Mouse (Mus musculus): Measurements from ENCODE around the gene Dennd4c. TPM values are rescaled to one million over a fixed set of nuclear protein-coding genes. Genes with fewer than 3 reads are reported as not detected.
A peak's percentile ranks its signal among the peaks of the same experiment; 100 is the strongest.
"Not testable (repeated sequence)": the region's sequence is repeated elsewhere in the genome, so short reads cannot be mapped to it uniquely, and the experiment has no call there.

Dennd4c gene
- polyA plus RNA-seq, 1 experiment from 2014 or later, result 7.0 TPM

- not testable (repeated sequence) for H3K4me1 ChIP-seq (ENCODE audit: control insufficient read depth, insufficient read depth, low read length); DNase-seq (ENCODE audit: low spot score); H3K4me2 ChIP-seq (ENCODE audit: low read depth, severe bottlenecking); H3K9ac ChIP-seq (ENCODE audit: low read length); H3K9me3 ChIP-seq (ENCODE audit: control insufficient read depth, low read length); H3K27ac ChIP-seq (replicated peaks; ENCODE audit: low read depth, low read length); H3K36me3 ChIP-seq (ENCODE audit: control insufficient read depth, insufficient read depth, low read length); H3K4me3 ChIP-seq (ENCODE audit: low read depth, low read length); ATAC-seq (ENCODE audit: insufficient number of reproducible peaks, low FRiP score, low TSS enrichment, low read depth); H3K27me3 ChIP-seq (ENCODE audit: control insufficient read depth, insufficient read depth, low read length)
- WGBS, result 98% methylated on average over 2 of the region's 2 CpGs
These were observed 92.8 kb downstream of the Dennd4c start for GRCm38 (mm10) chr4:86841141-86841540.

GRCm38 (mm10) chr4:86845384-86845783 is 97.0 kb downstream of the Dennd4c start:
- Histone ChIP-seq H3K4me1 (ENCODE audit: control insufficient read depth, insufficient read depth, low read length) (no peaks in the 10 kb centered on the region), H3K27me3 (ENCODE audit: control insufficient read depth, insufficient read depth, low read length) (no peaks in the 10 kb centered on the region), H3K9ac (ENCODE audit: low read length) (no peak overlapping the region), H3K36me3 (ENCODE audit: control insufficient read depth, insufficient read depth, low read length) (peaks cover 9% of the 10 kb centered on the region; the same call in 1 of the 2 replicates), H3K9me3 (ENCODE audit: control insufficient read depth, low read length) (no peaks in the 10 kb centered on the region), H3K4me2 (ENCODE audit: low read depth, severe bottlenecking) (no peak overlapping the region), H3K27ac (replicated peaks; ENCODE audit: low read depth, low read length) (no peak overlapping the region), H3K4me3 (ENCODE audit: low read depth, low read length) (no peak overlapping the region)
- no peak for DNase-seq (ENCODE audit: low spot score)
- ATAC-seq (ENCODE audit: insufficient number of reproducible peaks, low FRiP score, low TSS enrichment, low read depth), result no peak
- WGBS, result 96% methylated on average over 3 of the region's 3 CpGs

GRCm38 (mm10) chr4:86847246-86847645 is 98.9 kb downstream of the Dennd4c start:
- H3K27me3 ChIP-seq (ENCODE audit: control insufficient read depth, insufficient read depth, low read length), result no peaks in the 10 kb centered on the region

GRCm38 (mm10) chr4:86851331-86851730 is 103.0 kb downstream of the Dennd4c start:
- no peaks in the 10 kb centered on the region for H3K4me1 ChIP-seq (ENCODE audit: control insufficient read depth, insufficient read depth, low read length)
- no peak overlapping the region for H3K4me3 ChIP-seq (ENCODE audit: low read depth, low read length)
- no peaks in the 10 kb centered on the region for H3K27me3 ChIP-seq (ENCODE audit: control insufficient read depth, insufficient read depth, low read length)
- WGBS, result 86% methylated on average over 2 of the region's 2 CpGs
- H3K9ac ChIP-seq (ENCODE audit: low read length), result no peak overlapping the region
- ATAC-seq (ENCODE audit: insufficient number of reproducible peaks, low FRiP score, low TSS enrichment, low read depth) (no peak), DNase-seq (ENCODE audit: low spot score) (no peak)
- peaks cover 26% of the 10 kb centered on the region for H3K36me3 ChIP-seq (ENCODE audit: control insufficient read depth, insufficient read depth, low read length)
- no peak overlapping the region for H3K27ac ChIP-seq (replicated peaks; ENCODE audit: low read depth, low read length)
- H3K9me3 ChIP-seq (ENCODE audit: control insufficient read depth, low read length), result no peaks in the 10 kb centered on the region
- H3K4me2 ChIP-seq (ENCODE audit: low read depth, severe bottlenecking), result no peak overlapping the region

More at GRCm38 (mm10) chr4:86847246-86847645, 98.9 kb downstream of the Dennd4c start:
- no peak overlapping the region for H3K27ac ChIP-seq (replicated peaks; ENCODE audit: low read depth, low read length)
- 92% methylated on average over 2 of the region's 2 CpGs for WGBS
- ATAC-seq (ENCODE audit: insufficient number of reproducible peaks, low FRiP score, low TSS enrichment, low read depth), result no peak
- no peaks in the 10 kb centered on the region for H3K9me3 ChIP-seq (ENCODE audit: control insufficient read depth, low read length)
- H3K4me1 ChIP-seq (ENCODE audit: control insufficient read depth, insufficient read depth, low read length), result no peaks in the 10 kb centered on the region
- no peak overlapping the region for H3K4me2 ChIP-seq (ENCODE audit: low read depth, severe bottlenecking)
- DNase-seq (ENCODE audit: low spot score), result no peak
- peaks cover 9% of the 10 kb centered on the region; the same call in 1 of the 2 replicates for H3K36me3 ChIP-seq (ENCODE audit: control insufficient read depth, insufficient read depth, low read length)
- no peak overlapping the region for H3K4me3 ChIP-seq (ENCODE audit: low read depth, low read length)
- H3K9ac ChIP-seq (ENCODE audit: low read length), result no peak overlapping the region

- Histone ChIP-seq H3K4me2 (ENCODE audit: low read depth, severe bottlenecking) (no peak overlapping the region), H3K4me1 (ENCODE audit: control insufficient read depth, insufficient read depth, low read length) (no peaks in the 10 kb centered on the region), H3K27ac (replicated peaks; ENCODE audit: low read depth, low read length) (no peak overlapping the region), H3K27me3 (ENCODE audit: control insufficient read depth, insufficient read depth, low read length) (no peaks in the 10 kb centered on the region), H3K36me3 (ENCODE audit: control insufficient read depth, insufficient read depth, low read length) (peaks cover 24% of the 10 kb centered on the region), H3K4me3 (ENCODE audit: low read depth, low read length) (no peak overlapping the region), H3K9ac (ENCODE audit: low read length) (no peak overlapping the region), H3K9me3 (ENCODE audit: control insufficient read depth, low read length) (no peaks in the 10 kb centered on the region)
- 66% methylated on average over 3 of the region's 3 CpGs for WGBS
- DNase-seq (ENCODE audit: low spot score) (no peak), ATAC-seq (ENCODE audit: insufficient number of reproducible peaks, low FRiP score, low TSS enrichment, low read depth) (no peak)
These were observed 103.7 kb downstream of the Dennd4c start for GRCm38 (mm10) chr4:86852018-86852417.

GRCm38 (mm10) chr4:86852813-86853590 is 104.6 kb downstream of the Dennd4c start:
- 88% methylated on average over 4 of the region's 4 CpGs for WGBS
- Histone ChIP-seq H3K4me2 (ENCODE audit: low read depth, severe bottlenecking) (no peak overlapping the region), H3K4me3 (ENCODE audit: low read depth, low read length) (no peak overlapping the region), H3K27me3 (ENCODE audit: control insufficient read depth, insufficient read depth, low read length) (no peaks in the 10 kb centered on the region), H3K9ac (ENCODE audit: low read length) (no peak overlapping the region), H3K36me3 (ENCODE audit: control insufficient read depth, insufficient read depth, low read length) (peaks cover 22% of the 10 kb centered on the region), H3K9me3 (ENCODE audit: control insufficient read depth, low read length) (no peaks in the 10 kb centered on the region), H3K27ac (replicated peaks; ENCODE audit: low read depth, low read length) (no peak overlapping the region), H3K4me1 (ENCODE audit: control insufficient read depth, insufficient read depth, low read length) (no peaks in the 10 kb centered on the region)
- ATAC-seq (ENCODE audit: insufficient number of reproducible peaks, low FRiP score, low TSS enrichment, low read depth) (no peak), DNase-seq (ENCODE audit: low spot score) (no peak)

- Histone ChIP-seq H3K27ac (replicated peaks; ENCODE audit: low read depth, low read length) (peak overlapping the region; percentile 95), H3K9ac (ENCODE audit: low read length) (peak overlapping the region; percentile 100), H3K36me3 (ENCODE audit: control insufficient read depth, insufficient read depth, low read length) (peaks cover 22% of the 10 kb centered on the region), H3K4me2 (ENCODE audit: low read depth, severe bottlenecking) (peak overlapping the region; percentile 64), H3K9me3 (ENCODE audit: control insufficient read depth, low read length) (no peaks in the 10 kb centered on the region), H3K4me3 (ENCODE audit: low read depth, low read length) (peak overlapping the region; percentile 99), H3K27me3 (ENCODE audit: control insufficient read depth, insufficient read depth, low read length) (no peaks in the 10 kb centered on the region), H3K4me1 (ENCODE audit: control insufficient read depth, insufficient read depth, low read length) (no peaks in the 10 kb centered on the region)
- ATAC-seq (ENCODE audit: insufficient number of reproducible peaks, low FRiP score, low TSS enrichment, low read depth) (no peak), DNase-seq (ENCODE audit: low spot score) (no peak)
- WGBS, result 2% methylated on average over 50 of the region's 50 CpGs
These were observed 108.2 kb downstream of the Dennd4c start for GRCm38 (mm10) chr4:86856304-86857112.

- under 1% methylated on average over 68 of the region's 68 CpGs for WGBS
- Histone ChIP-seq H3K9ac (ENCODE audit: low read length) (peak within 1 kb of the TSS; percentile 100), H3K4me3 (ENCODE audit: low read depth, low read length) (peak within 1 kb of the TSS; percentile 99), H3K27me3 (ENCODE audit: control insufficient read depth, insufficient read depth, low read length) (no peaks in the 10 kb centered on the region), H3K36me3 (ENCODE audit: control insufficient read depth, insufficient read depth, low read length) (peaks cover 22% of the 10 kb centered on the region), H3K4me1 (ENCODE audit: control insufficient read depth, insufficient read depth, low read length) (no peaks in the 10 kb centered on the region), H3K27ac (replicated peaks; ENCODE audit: low read depth, low read length) (peak within 1 kb of the TSS; percentile 95), H3K9me3 (ENCODE audit: control insufficient read depth, low read length) (no peaks in the 10 kb centered on the region), H3K4me2 (ENCODE audit: low read depth, severe bottlenecking) (peak within 1 kb of the TSS; percentile 64)
- ATAC-seq (ENCODE audit: insufficient number of reproducible peaks, low FRiP score, low TSS enrichment, low read depth), result peak; percentile 98
- DNase-seq (ENCODE audit: low spot score), result peak; percentile 97
These were observed 109.0 kb downstream of the Dennd4c start, which contains the start of gene Rps6 for GRCm38 (mm10) chr4:86857113-86858069. Rps6 (minus strand) TSS chr4:86857412.

Data from limb, embryonic 11.5 days (tissue).